Mouse (Mus musculus) liver, embryonic 16.5 days (tissue): ENCODE data around the gene Epb41l5. TPM values are rescaled to one million over a fixed set of nuclear protein-coding genes. Genes with fewer than 3 reads are reported as not detected.

Experiments
- polyA plus RNA-seq: library from polyadenylated mRNA; unstranded; fragments of >200 nt; fragmentation: Nextera tagmentation; extraction: Ambion mirVana; gene quantifications from 2 replicates; pipeline ENCODE4 v1.2.1, GENCODE M21; 2015

The Epb41l5 gene
- polyA plus RNA-seq, 1 experiment from 2014 or later, result 24.7 TPM

Other genes starting within 250 kb of the Epb41l5 start
- 0.09 and 0.11 TPM in 2 replicates for gene Inhbb, start 226.8 kb downstream of the Epb41l5 start, polyA plus RNA-seq
- 38.0 and 40.5 TPM in 2 replicates for gene Ralb, start 144.2 kb downstream of the Epb41l5 start, polyA plus RNA-seq
- gene Tmem185b, start 122.8 kb downstream of the Epb41l5 start, polyA plus RNA-seq, result 7.3 and 7.6 TPM in 2 replicates
- 1.2 and 1.5 TPM in 2 replicates for gene Ptpn4, start 188.6 kb upstream of the Epb41l5 start, polyA plus RNA-seq